Mouse (Mus musculus) MEL (cell line): ENCODE results near the gene Itsn1. TPM values are rescaled to one million over a fixed set of nuclear protein-coding genes. Genes with fewer than 3 reads are reported as not detected.

Experiments
- DNase-seq: peaks from one replicate; pipeline ENCODE4 v3.0.0; 2011; ENCODE audit warnings: low read depth, low spot score
- H3K27ac ChIP-seq: 2 replicates; pipeline ENCODE4 v1.5.1; 2012; ENCODE audit warnings: low read depth, mild to moderate bottlenecking, control low read depth, low read length, moderate library complexity; ENCODE audit not compliant: control insufficient read depth
- H3K27me3 ChIP-seq, 2 experiments: fragments of 150-350 bp in 1 of 2; sonication (generic) in 1 of 2; 2 replicates each; pipeline ENCODE4 v1.6.1; 2012; ENCODE audit warnings: low read length in 2 of 2, mild to moderate bottlenecking in 2 of 2, improper control_type of control experiment in 1 of 2, moderate library complexity in 1 of 2; ENCODE audit not compliant: insufficient read depth in 2 of 2, control insufficient read depth in 1 of 2
- H3K36me3 ChIP-seq, 2 experiments: 2 replicates each; pipeline ENCODE4 v1.6.1; 2012 to 2014; ENCODE audit warnings: low read length in 2 of 2, improper control_type of control experiment in 1 of 2, inconsistent platforms in 1 of 2, mild to moderate bottlenecking in 1 of 2; ENCODE audit not compliant: insufficient read depth in 2 of 2, control insufficient read depth in 1 of 2
- H3K4me1 ChIP-seq, 2 experiments: fragments of 150-350 bp in 1 of 2; sonication (generic) in 1 of 2; 2 replicates each; pipeline ENCODE4 v1.6.1; 2012; ENCODE audit warnings: low read length in 2 of 2, improper control_type of control experiment in 1 of 2, mild to moderate bottlenecking in 1 of 2; ENCODE audit not compliant: insufficient read depth in 2 of 2, control insufficient read depth in 1 of 2
- H3K4me3 ChIP-seq, 2 experiments: fragments of 150-350 bp in 1 of 2; sonication (generic) in 1 of 2; 2 replicates each; pipeline ENCODE4 v1.5.1; 2012; ENCODE audit warnings: low read depth in 2 of 2, low read length in 2 of 2, mild to moderate bottlenecking in 2 of 2, moderate library complexity in 2 of 2, control low read depth in 1 of 2, improper control_type of control experiment in 1 of 2; ENCODE audit not compliant: control insufficient read depth in 1 of 2, insufficient read depth in 1 of 2
- H3K79me2 ChIP-seq: 2 replicates; pipeline ENCODE4 v1.6.1; 2012; ENCODE audit warnings: mild to moderate bottlenecking, low read length, moderate library complexity; ENCODE audit not compliant: control insufficient read depth, poor library complexity, insufficient read depth
- H3K9ac ChIP-seq: 2 replicates; pipeline ENCODE4 v1.6.1; 2012; ENCODE audit warnings: low read depth, mild to moderate bottlenecking, control low read depth, low read length, moderate library complexity; ENCODE audit not compliant: control insufficient read depth, poor library complexity, severe bottlenecking
- H3K9me3 ChIP-seq: fragments of 150-350 bp; sonication (generic); replicated peaks from 2 replicates; pipeline ENCODE4 v1.6.1; 2012; ENCODE audit warnings: mild to moderate bottlenecking, low read length, improper control_type of control experiment, moderate library complexity; ENCODE audit not compliant: insufficient read depth
- BHLHE40 ChIP-seq: IDR thresholded peaks from 2 replicates; pipeline ENCODE4 v1.6.1; 2012; ENCODE audit warnings: low read depth, mild to moderate bottlenecking, inconsistent platforms, low read length, improper control_type of control experiment, borderline replicate concordance
- CHD1 ChIP-seq: IDR thresholded peaks from 2 replicates; pipeline ENCODE4 v1.6.1; 2012; ENCODE audit warnings: low read depth, mild to moderate bottlenecking, inconsistent platforms, low read length, improper control_type of control experiment
- CTCF ChIP-seq, 3 experiments: IDR thresholded peaks in 2 of 3; conservative IDR thresholded peaks in 1 of 3; 2 replicates each; pipeline ENCODE4 v1.5.1; 2011 to 2012; ENCODE audit warnings: low read length in 3 of 3, low read depth in 2 of 3, mild to moderate bottlenecking in 2 of 3, improper control_type of control experiment in 1 of 3, inconsistent platforms in 1 of 3, mixed read lengths in 1 of 3, moderate library complexity in 1 of 3; ENCODE audit not compliant: control insufficient read depth in 1 of 3, insufficient read depth in 1 of 3, poor library complexity in 1 of 3, severe bottlenecking in 1 of 3
- E2F4 ChIP-seq: IDR thresholded peaks from 2 replicates; pipeline ENCODE4 v1.6.1; 2011; ENCODE audit warnings: low read depth, low read length, improper control_type of control experiment, borderline replicate concordance
- ELF1 ChIP-seq: IDR thresholded peaks from 2 replicates; pipeline ENCODE4 v1.6.1; 2014; ENCODE audit warnings: low read depth, mild to moderate bottlenecking, inconsistent platforms, low read length, improper control_type of control experiment, moderate library complexity
- EP300 ChIP-seq, 2 experiments: IDR thresholded peaks; 2 replicates each; pipeline ENCODE4 v1.6.1; 2011; ENCODE audit warnings: improper control_type of control experiment in 2 of 2, low read length in 2 of 2, low read depth in 1 of 2, mild to moderate bottlenecking in 1 of 2
- ETS1 ChIP-seq: IDR thresholded peaks from 2 replicates; pipeline ENCODE4 v1.6.1; 2012; ENCODE audit warnings: low read depth, mild to moderate bottlenecking, inconsistent platforms, low read length, improper control_type of control experiment, moderate library complexity
- GABPA ChIP-seq: IDR thresholded peaks from 2 replicates; pipeline ENCODE4 v1.6.1; 2012; ENCODE audit warnings: low read depth, mild to moderate bottlenecking, inconsistent platforms, low read length, improper control_type of control experiment, moderate library complexity
- MAFK ChIP-seq: IDR thresholded peaks from 2 replicates; pipeline ENCODE4 v1.6.1; 2011; ENCODE audit warnings: low read depth, mild to moderate bottlenecking, low read length, improper control_type of control experiment, borderline replicate concordance
- MAX ChIP-seq: IDR thresholded peaks from 2 replicates; pipeline ENCODE4 v1.6.1; 2011; ENCODE audit warnings: low read length, improper control_type of control experiment
- MAZ ChIP-seq: IDR thresholded peaks from 2 replicates; pipeline ENCODE4 v1.6.1; 2012; ENCODE audit warnings: low read depth, mild to moderate bottlenecking, inconsistent platforms, low read length, improper control_type of control experiment
- MEF2A ChIP-seq: IDR thresholded peaks from 2 replicates; pipeline ENCODE4 v1.6.1; 2014; ENCODE audit warnings: low read depth, mild to moderate bottlenecking, inconsistent platforms, low read length, improper control_type of control experiment; ENCODE audit not compliant: poor library complexity, insufficient replicate concordance, severe bottlenecking; ENCODE audit errors: extremely low read depth
- POLR2AphosphoS5 ChIP-seq: IDR thresholded peaks from 2 replicates; pipeline ENCODE4 v1.6.1; 2012; ENCODE audit warnings: low read depth, borderline replicate concordance, mild to moderate bottlenecking, inconsistent platforms, low read length, moderate library complexity, mixed read lengths
- SMC3 ChIP-seq: IDR thresholded peaks from 2 replicates; pipeline ENCODE4 v1.6.1; 2011; ENCODE audit warnings: low read depth, low read length, improper control_type of control experiment
- TAL1 ChIP-seq: IDR thresholded peaks from 2 replicates; pipeline ENCODE4 v1.6.1; 2012; ENCODE audit warnings: mild to moderate bottlenecking, inconsistent platforms, low read length, moderate library complexity, mixed read lengths
- TBP ChIP-seq: IDR thresholded peaks from 2 replicates; pipeline ENCODE4 v1.8.0; 2011; ENCODE audit warnings: low read depth, low read length, improper control_type of control experiment
- UBTF ChIP-seq: IDR thresholded peaks from 2 replicates; pipeline ENCODE4 v1.6.1; 2012; ENCODE audit warnings: low read depth, mild to moderate bottlenecking, inconsistent platforms, low read length, improper control_type of control experiment, moderate library complexity, borderline replicate concordance; ENCODE audit not compliant: insufficient read depth
- USF1 ChIP-seq: IDR thresholded peaks from 2 replicates; pipeline ENCODE4 v1.6.1; 2014; ENCODE audit warnings: low read depth, mild to moderate bottlenecking, inconsistent platforms, low read length, improper control_type of control experiment, moderate library complexity
- USF2 ChIP-seq, 2 experiments: IDR thresholded peaks; 2 replicates each; pipeline ENCODE4 v1.6.1; 2011 to 2012; ENCODE audit warnings: improper control_type of control experiment in 2 of 2, low read length in 2 of 2, borderline replicate concordance in 1 of 2, inconsistent platforms in 1 of 2, low read depth in 1 of 2, mild to moderate bottlenecking in 1 of 2; ENCODE audit not compliant: insufficient read depth in 1 of 2
- ZC3H11A ChIP-seq: IDR thresholded peaks from 2 replicates; pipeline ENCODE4 v1.6.1; 2012; ENCODE audit warnings: low read depth, mild to moderate bottlenecking, inconsistent platforms, low read length, improper control_type of control experiment
- polyA plus RNA-seq, 2 experiments: library from polyadenylated mRNA; stranded (reverse) in 1 of 2; unstranded in 1 of 2; fragments of >175 nt in 1 of 2; fragments of >200 nt in 1 of 2; gene quantifications; 2 replicates each; pipeline versions ENCODE4 v1.2.1 to v1.2.4; 2012; ENCODE audit warnings: low replicate concordance in 2 of 2, low read depth in 1 of 2; ENCODE audit not compliant: insufficient read length in 2 of 2, insufficient read depth in 1 of 2, missing spikeins in 1 of 2
- total RNA-seq: library from RNA; depleted of rRNA; stranded (reverse); fragments of 300-350 nt; gene quantifications from 2 replicates; pipeline ENCODE4 v1.2.3, GENCODE M21; 2012; rRNA removed

Itsn1 gene
- total and polyA plus RNA-seq, 3 experiments: 14.7 to 36.5 TPM; not detected in 1

- no peak overlapping the region for H3K9ac ChIP-seq
- no peak overlapping the region for H3K4me3 ChIP-seq
- H3K27me3 ChIP-seq: peaks cover 13 to 21% of the 10 kb centered on the region in 2 experiments
- H3K9me3 ChIP-seq: no peaks in the 10 kb centered on the region
- H3K36me3 ChIP-seq: 0 out of 4 replicates have a peak, but pooled peaks cover 0 to 2% of the 10 kb centered on the region in 2 experiments
- peaks cover 0 to 4% of the 10 kb centered on the region in 2 experiments; a peak in 2 of 4 replicates for H3K4me1 ChIP-seq
- TF ChIP-seq SMC3: no peak
- no peak for TF ChIP-seq MEF2A
- no peak for TF ChIP-seq BHLHE40
- TF ChIP-seq ETS1: no peak
- no peak for TF ChIP-seq MAZ
- TF ChIP-seq USF1: no peak
- no peak for TF ChIP-seq ELF1
- no peak for TF ChIP-seq MAX
- no peak for TF ChIP-seq UBTF
- no peak for TF ChIP-seq CHD1
- TF ChIP-seq E2F4: no peak
- TF ChIP-seq ZC3H11A: no peak
- TF ChIP-seq CTCF (IDR thresholded peaks at IDR 0.05 in 2 of 3, conservative IDR thresholded peaks at IDR 0.05 in 1 of 3; ENCODE audit: control insufficient read depth in 1 of 3, insufficient read depth in 1 of 3, low read depth in 2 of 3, low read length in 3 of 3, poor library complexity in 1 of 3, severe bottlenecking in 1 of 3): no peak
- TF ChIP-seq GABPA: no peak
- TF ChIP-seq EP300 (IDR thresholded peaks at IDR 0.05; ENCODE audit: low read depth in 1 of 2, low read length in 2 of 2): no peak
- no peak for TF ChIP-seq USF2 (IDR thresholded peaks at IDR 0.05; ENCODE audit: borderline replicate concordance in 1 of 2, insufficient read depth in 1 of 2, low read depth in 1 of 2, low read length in 2 of 2)
- no peak for TF ChIP-seq TAL1
- TF ChIP-seq TBP: no peak
- TF ChIP-seq MAFK: no peak
- no peak for TF ChIP-seq POLR2AphosphoS5
- H3K27ac ChIP-seq: no peak overlapping the region
- H3K79me2 ChIP-seq: no peaks in the 10 kb centered on the region
- DNase-seq: no peak
Observed at GRCm38 (mm10) chr16:91969516-91970031, 240.5 kb downstream of the Itsn1 start.

Other genes starting within 250 kb of the Itsn1 start
- gene Ifnar1, start 244.0 kb upstream of the Itsn1 start, total RNA-seq: 10.3 and 12.2 TPM in 2 replicates
- 10 to 100 TPM in 1 of 2 experiments, not detected in 1; 20.2 TPM for gene Ifnar1, start 244.0 kb upstream of the Itsn1 start, polyA plus RNA-seq
- gene Ifngr2, start 182.2 kb upstream of the Itsn1 start, total RNA-seq: 2.8 and 4.1 TPM in 2 replicates
- 10 to 100 TPM in 1 of 2 experiments, not detected in 1; 11.0 TPM for gene Ifngr2, start 182.2 kb upstream of the Itsn1 start, polyA plus RNA-seq
- gene Tmem50b, start 131.5 kb upstream of the Itsn1 start, total RNA-seq: 2.6 and 2.9 TPM in 2 replicates
- gene Tmem50b, start 131.5 kb upstream of the Itsn1 start, polyA plus RNA-seq: 1 to 10 TPM in 1 of 2 experiments, not detected in 1; 9.5 TPM
- 0.85 and 1.2 TPM in 2 replicates for gene Dnajc28, start 110.3 kb upstream of the Itsn1 start, total RNA-seq
- 1 to 10 TPM in 1 of 2 experiments, not detected in 1; 1.9 TPM for gene Dnajc28, start 110.3 kb upstream of the Itsn1 start, polyA plus RNA-seq
- gene Gart, start 82.3 kb upstream of the Itsn1 start, total RNA-seq: 400 and 417 TPM in 2 replicates
- 100 to 1,000 TPM in 1 of 2 experiments, 10 to 100 TPM in 1; 94.0 to 509 TPM for gene Gart, start 82.3 kb upstream of the Itsn1 start, polyA plus RNA-seq
- gene Son, start 81.8 kb upstream of the Itsn1 start, total RNA-seq: 93.6 and 102 TPM in 2 replicates
- gene Son, start 81.8 kb upstream of the Itsn1 start, polyA plus RNA-seq: 100 to 1,000 TPM; 157 to 182 TPM
- 25.4 and 25.7 TPM in 2 replicates for gene Donson, start 40.5 kb upstream of the Itsn1 start, total RNA-seq
- 10 to 100 TPM in 1 of 2 experiments, not detected in 1; 33.9 TPM for gene Donson, start 40.5 kb upstream of the Itsn1 start, polyA plus RNA-seq
- gene Cryzl1, start 306 bp upstream of the Itsn1 start, total RNA-seq: 20.2 and 23.8 TPM in 2 replicates
- 10 to 100 TPM in 1 of 2 experiments, not detected in 1; 44.4 TPM for gene Cryzl1, start 306 bp upstream of the Itsn1 start, polyA plus RNA-seq